ENCODE assay signal across 8 mouse cellular contexts in the genomic region with DNA sequence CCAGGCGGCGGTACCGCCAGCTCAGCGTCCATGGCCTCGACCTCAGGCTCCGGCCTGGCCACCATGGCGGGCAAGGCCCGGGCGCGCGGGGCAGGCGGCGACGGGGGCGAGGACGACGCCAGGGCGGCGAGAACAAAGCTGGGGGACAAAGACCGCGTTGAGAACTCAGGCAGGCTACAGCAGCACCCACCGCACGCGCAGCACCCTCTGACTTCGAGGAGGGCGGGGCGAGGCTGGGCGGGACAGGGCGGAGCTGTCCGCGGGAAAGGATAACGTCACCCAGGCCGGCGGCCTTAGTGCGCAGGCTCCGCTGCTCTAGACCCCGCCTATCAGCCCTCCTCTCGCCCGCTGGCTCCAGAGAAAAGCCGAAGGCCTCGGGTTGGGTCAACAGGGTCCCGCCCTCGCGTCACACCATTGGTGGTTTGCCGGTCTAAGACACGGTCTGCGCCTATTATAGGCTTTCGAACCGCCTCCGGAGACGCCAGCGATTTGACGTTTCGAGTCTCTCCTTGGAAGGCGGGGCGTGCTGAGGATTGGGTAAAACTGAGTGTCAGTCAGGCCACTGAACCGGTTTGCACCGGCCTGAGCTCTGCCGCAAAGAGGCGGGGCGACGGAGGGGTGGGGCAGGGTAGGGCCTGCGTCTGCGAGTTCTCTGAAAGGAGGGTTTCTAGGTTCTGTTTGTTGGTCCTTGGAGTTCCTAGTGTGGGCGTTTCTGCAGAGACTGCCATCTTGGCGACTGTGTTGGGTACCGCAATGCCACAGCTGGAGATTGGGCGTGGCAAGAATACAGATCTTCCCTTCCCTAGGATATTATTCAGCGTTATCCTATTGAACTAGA. TPM values are rescaled to one million over a fixed set of nuclear protein-coding genes. Genes with fewer than 3 reads are reported as not detected.
DNase-seq lines count a peak whose midpoint lies in the region; ATAC-seq lines count a peak whose summit lies in the region.

A gene (minus strand): TSS at position 235 of the 838 bp plus-strand sequence.

- ATAC-seq in intestine, embryonic 14.5 days (replicated peaks; ENCODE audit: low FRiP score, low TSS enrichment, low read depth) = peak; percentile 98

- peak within 1 kb of the TSS; percentile 98 for H3K27ac ChIP-seq in intestine, embryonic 14.5 days (ENCODE audit: low read depth)

- no peaks in the 10 kb centered on the region for H3K36me3 ChIP-seq in intestine, embryonic 14.5 days (ENCODE audit: control insufficient read depth, insufficient read depth, low read length)

- H3K4me1 ChIP-seq in intestine, embryonic 14.5 days (replicated peaks; ENCODE audit: control insufficient read depth, insufficient read depth, low read length) = peaks cover 21% of the 10 kb centered on the region

- no peaks in the 10 kb centered on the region for H3K27me3 ChIP-seq in intestine, embryonic 14.5 days (replicated peaks; ENCODE audit: control insufficient read depth, insufficient read depth, low read length)

- intact Hi-C loops in left cerebral cortex, postnatal 14 days (cut with DNase I) = no loop called here

- peak within 1 kb of the TSS; percentile 100 for H3K4me3 ChIP-seq in intestine, embryonic 14.5 days (ENCODE audit: low read depth, low read length)

- H3K4me2 ChIP-seq in intestine, embryonic 14.5 days (ENCODE audit: low read length) = peak within 1 kb of the TSS; percentile 53

- under 1% methylated on average over 65 of the region's 69 CpGs for WGBS in intestine, embryonic 14.5 days

- H3K9me3 ChIP-seq in intestine, embryonic 14.5 days (ENCODE audit: control insufficient read depth, low read length) = no peaks in the 10 kb centered on the region

- peak; percentile 94 for DNase-seq in adrenal gland, adult 18-20 months (ENCODE audit: low spot score in 2 of 2)
- DNase-seq in embryo, embryonic 11 days = peak; percentile 100
- peak; percentile 100 for DNase-seq in gastrocnemius, postnatal 25 days
- DNase-seq in intestine, embryonic 14.5 days (ENCODE audit: low spot score) = peak; percentile 98
- DNase-seq in left cerebral cortex, postnatal 14 days (ENCODE audit: low spot score in 2 of 2) = peak; percentile 100
- peak; percentile 100 for DNase-seq in mesoderm, embryonic 11.5 days (ENCODE audit: low read depth, low spot score)
- peak; percentile 100 for DNase-seq in right cerebral cortex, postnatal 36 days (ENCODE audit: low spot score in 2 of 2)
- peak; percentile 100 for DNase-seq in yolk sac, embryonic 10.5 days (ENCODE audit: low spot score)

- H3K9ac ChIP-seq in intestine, embryonic 14.5 days (ENCODE audit: low read length) = peak within 1 kb of the TSS; percentile 99

RNA-seq across cellular contexts. Expression of the gene that starts here (rescaled TPM):
- total RNA-seq in adrenal gland, adult 18-20 months (2021) = 10 to 100 TPM; 42.3 to 57.6 TPM
- total RNA-seq in gastrocnemius, postnatal 25 days (2021) = 10 to 100 TPM; 14.0 TPM
- 163 TPM in 2 replicates for polyA plus RNA-seq in intestine, embryonic 14.5 days (2014; fragmentation: Nextera tagmentation; extraction: Ambion mirVana)
- total RNA-seq in left cerebral cortex, postnatal 14 days (2021) = 100 to 1,000 TPM; 275 to 287 TPM

Comparison
In these comparisons a context has a peak if more than half of its experiments do, and no peak if none do; other contexts are left out.
1. Peak in every context shown above with its lines: DNase-seq, ATAC-seq, H3K4me3 ChIP-seq and H3K27ac ChIP-seq.
2. RNA of the gene that starts here (total RNA-seq): 275 to 287 TPM in left cerebral cortex, postnatal 14 days; 42.3 to 57.6 TPM in adrenal gland, adult 18-20 months and 14.0 TPM in gastrocnemius, postnatal 25 days; every median in the first group is over 4 times any median in the second.